Mouse (Mus musculus): ENCODE measurements at regions not wholly inside any gene's neighbourhood (a gene's known extent, or its start where the extent isn't known, plus 50 kb on each side); places are given as distances from the start of the nearest gene placed in this dataset.

DNA sequence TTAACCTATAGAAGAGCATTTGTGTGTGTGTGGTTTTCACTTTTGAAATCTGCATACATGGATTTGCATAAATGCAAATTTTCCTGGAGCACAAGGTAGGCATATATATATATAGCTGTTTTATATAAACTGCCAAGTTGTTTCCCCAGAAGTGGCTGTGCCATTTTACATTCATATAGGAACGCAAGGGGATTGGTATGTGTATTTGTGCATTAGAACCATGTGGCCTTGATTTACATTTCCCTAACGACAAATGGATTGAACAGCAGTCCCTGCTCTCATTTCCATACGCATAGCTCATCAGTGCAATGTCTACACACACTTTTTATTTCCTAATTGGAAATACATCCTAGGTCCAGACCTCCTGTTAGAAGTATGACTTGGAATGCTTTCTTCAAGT, 1069.9 kb downstream of the Synb start:
- DNase-seq = no peak

DNA sequence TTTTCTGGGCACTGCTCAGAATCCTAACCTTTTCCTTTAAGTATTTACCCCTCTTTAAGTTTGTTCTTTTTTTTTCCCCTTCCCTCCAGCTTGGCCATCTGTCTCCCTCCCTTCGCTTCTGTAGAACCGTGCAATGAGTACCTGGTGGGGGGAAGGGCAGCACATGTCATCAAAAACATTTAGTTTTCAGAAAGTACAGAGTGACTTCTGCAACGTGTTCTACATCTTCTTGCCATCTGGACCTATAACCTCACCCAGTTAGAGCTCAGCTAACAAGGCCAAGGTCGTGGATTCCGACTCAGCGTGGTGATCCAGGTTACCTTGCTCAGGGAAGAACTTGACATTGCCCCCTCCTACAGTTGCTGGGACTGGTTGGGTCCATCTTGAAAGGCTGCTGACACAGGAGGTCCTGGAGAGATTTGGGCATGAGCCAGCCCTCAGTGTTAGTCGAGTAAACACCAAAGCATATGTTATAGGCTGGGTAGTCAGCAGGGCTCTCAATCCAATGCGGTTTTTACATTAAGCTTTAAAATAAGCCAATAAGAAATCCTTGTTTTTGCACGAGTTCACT, 1075.0 kb downstream of the Synb start:
- peak; percentile 68 to 78 for DNase-seq

DNA sequence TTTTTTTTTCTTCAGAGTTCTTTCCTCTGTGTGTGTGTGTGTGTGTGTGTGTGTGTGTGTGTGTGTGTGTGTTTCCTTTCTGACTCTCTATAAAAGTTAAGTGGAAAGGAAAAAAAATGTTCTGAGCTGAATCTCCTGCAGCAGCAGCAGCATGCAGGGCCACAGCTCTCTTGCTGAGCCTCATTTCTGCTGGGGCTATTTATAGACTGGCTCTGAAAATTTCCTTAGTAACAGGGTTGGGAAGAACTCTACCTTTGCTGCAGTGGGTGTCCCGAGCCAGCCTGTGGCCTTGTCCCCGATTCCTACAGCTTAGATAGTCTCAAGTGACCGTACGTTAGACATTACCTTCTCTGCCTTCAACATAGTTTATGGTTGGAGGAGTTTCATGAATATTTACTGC, 1075.6 kb downstream of the Synb start:
- peak; percentile 49 to 51 for DNase-seq

DNA sequence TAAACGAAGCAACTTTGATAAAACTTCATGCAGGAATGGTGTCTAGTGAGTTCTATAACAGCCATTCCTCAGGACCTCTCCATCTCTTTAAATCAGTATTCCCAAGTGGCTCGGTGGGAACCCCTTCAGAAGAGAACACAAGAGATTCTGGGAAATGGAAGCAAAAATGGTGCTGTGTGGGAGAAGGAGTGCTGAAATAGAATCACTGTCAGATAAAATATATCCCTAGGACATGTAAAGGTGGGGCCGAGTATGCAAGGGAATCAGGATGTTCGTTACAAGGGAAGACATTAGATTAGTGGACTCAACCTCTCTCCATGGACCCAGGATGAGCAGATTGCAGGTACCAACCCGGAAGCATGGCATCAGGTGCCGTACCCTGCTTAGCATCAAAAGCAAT, 1076.1 kb downstream of the Synb start:
- peak in 1 of 2 experiments; percentile 28 for DNase-seq

DNA sequence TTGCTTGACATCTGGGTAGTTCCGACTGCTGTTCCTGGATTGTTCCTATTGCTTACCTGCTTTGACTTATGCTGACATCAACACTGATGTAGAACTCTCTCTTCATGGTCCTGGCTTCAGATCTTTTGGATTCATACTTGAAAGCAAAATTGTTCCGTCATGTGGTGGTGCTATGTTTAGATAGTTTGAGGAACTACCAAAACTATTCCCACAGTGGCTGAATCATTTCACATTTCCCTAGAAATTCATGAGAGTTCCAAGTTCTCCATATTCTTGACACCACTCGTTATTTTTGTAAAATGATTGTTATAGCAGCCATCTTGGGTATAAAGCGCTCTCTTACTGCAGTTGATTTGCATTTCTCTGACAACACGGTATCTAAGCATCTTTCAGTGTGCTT, 1080.2 kb downstream of the Synb start:
- no peak for DNase-seq

DNA sequence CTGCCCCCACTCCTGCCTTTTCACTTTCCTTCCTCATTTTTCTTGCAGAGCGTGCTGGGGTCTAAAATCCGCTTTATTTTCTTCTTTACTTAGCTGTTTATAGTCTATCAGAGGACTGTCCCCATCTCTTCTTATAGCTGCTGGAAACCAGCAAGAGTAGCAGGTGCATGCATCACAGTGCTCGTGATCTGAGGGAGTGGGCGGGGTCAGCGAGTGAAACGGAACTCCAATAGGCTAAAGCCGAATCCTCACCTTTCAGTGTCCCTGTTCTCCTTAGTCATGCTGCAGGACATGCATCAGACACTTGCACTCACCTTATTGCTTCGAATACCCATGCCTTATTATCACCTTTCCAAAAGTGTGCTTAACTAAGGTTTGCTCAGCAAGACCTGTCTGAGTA, 1095.3 kb downstream of the Synb start:
- peak; percentile 22 to 35 for DNase-seq

DNA sequence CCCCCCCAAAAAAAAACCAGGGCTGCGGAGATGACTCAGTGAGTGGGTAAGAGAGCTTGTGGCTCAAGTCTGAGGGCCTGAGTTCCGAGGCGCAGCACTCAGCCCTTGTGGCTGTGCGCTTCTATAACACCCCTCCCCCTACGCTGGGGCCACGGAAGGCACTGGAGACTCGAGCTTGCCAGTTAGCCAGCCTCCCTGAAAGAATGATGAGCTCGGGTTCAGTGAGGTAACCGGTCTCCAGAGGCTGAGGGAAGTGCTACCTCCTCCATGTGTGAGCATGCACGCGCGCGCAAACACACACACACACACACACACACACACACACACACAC, 1096.7 kb downstream of the Synb start:
- no peak for DNase-seq

DNA sequence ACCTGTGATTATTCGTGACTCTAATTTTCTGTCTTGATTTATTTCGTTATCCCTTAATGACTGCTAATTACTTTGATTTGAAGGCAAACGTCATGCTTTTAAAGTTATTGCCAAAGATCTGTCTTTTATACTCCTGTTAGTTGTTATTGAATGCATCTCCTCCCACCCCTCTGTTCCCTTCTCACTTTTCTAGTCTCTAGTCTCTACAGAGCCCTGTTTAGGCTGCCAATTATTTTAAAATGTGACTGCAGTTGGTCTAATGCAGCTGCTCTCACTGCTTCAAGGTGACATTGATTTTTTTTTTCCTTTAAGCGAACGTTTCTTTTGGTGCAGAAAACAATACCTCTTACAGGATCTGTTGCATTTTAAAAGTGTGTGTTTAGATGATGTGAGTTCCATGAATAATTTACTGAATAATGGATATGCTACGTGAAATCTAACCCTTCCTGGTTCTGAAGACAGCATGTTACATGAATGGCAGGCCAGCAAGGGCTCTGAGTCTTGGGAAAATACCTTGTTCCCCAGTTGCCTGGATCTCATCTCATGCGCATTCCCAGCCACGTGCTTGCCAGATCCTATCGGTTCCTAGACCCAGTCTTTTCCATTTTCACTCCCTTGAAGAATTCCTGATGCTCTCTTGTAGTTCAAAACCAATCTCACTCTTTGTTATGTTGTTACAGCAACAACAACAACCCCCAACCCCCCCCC, 1097.2 kb downstream of the Synb start:
- no peak for DNase-seq

DNA sequence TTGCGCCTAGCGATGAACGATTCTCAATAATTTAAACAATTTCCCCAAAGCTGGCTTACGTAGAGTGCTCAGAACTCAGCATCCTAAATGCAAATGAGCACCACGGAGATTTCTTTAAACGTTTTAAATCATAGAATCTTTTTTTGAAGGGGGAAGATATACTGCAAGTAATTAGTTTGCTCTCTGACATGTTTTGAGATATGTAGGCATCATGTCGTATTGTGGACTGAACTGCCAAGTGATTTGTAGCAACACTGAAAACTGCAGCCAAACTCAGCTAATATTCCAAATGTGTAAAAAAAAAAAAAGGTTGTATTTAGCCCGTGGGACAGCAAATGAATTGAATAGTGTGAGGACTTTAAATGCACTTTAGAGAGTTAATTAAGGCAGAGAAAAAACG, 1097.9 kb downstream of the Synb start:
- no peak for DNase-seq

DNA sequence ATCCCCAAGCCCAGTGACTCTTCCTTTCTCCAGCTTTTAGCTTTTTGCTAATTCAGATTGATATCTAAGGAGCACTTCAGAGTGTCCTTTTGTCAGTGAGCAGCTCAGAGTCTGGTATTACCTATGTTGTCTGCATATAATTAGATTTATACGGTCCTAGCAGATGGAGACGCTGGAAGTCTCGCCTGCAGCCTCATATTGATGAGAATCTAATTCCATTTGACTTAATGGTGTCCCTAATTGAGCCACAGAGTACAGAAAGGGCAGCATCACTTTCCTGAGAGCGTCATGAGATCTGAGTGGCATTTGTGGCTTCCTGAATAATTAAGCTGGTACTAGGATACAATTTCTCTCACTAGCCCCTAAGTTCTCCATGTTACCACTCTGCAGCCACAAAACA, 1104.2 kb downstream of the Synb start:
- no peak for DNase-seq

DNA sequence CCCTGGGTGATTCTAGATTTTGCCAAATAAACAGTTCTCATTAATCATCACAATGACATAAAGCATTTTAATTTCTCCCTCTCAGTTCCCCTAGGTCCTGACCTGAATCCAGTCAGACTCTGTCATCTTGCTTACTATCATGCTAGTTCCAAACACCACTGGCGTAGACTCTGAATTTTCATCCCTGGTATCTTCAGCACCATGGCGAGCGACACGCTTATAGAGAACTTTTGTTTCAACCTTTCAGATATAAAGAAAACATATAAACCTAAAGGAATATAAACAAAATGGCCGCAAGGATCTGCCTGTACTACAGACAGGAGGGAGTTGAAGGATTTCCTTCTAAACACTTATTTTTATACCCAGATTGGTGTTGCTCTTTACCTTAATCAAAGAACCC, 1105.8 kb downstream of the Synb start:
- no peak for DNase-seq

DNA sequence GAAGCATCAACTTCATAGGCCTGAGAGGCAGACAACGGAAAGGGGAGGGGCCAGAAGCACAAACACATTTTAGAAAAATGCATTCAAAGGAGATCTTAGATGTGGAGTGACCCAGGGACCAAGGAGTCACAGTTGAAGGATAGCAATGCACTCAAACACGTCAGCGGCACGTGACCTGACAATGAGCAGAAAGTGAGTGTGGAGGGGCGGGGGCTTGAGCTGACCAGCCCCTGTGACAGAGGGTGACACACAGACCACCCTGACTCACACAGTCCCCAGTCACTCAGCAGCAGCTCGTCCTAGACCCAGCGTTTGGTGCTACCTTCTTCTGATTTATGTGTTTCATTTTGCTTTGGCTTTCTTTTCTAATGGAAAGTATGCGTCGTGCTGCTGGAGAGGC, 1111.5 kb downstream of the Synb start:
- DNase-seq = no peak

DNA sequence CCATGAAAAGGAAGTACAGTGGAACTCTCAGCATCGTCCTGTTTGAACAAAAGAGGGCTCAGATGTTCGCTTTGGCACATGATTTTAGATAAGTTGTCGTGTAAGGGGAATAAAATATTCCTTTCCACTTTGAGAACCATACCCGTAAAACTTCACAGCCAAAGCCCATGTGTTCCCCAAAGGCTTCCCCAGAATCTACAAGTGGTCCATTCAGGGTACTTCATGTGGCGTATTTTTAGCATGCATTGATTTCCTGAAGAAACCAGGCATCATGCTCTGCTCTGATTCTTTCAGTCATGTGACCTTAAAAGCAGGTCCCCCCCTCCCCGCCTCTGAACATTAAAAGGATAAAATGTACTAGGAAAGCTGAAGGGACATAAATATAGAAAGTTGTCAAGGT, 1112.9 kb downstream of the Synb start:
- no peak for DNase-seq
